Mouse (Mus musculus) layer of hippocampus, postnatal 14 days (tissue): ENCODE data around the gene Fam208b. TPM values are rescaled to one million over a fixed set of nuclear protein-coding genes. Genes with fewer than 3 reads are reported as not detected.

Experiments
- DNase-seq, 2 experiments: peaks; one replicate each; pipeline ENCODE4 v3.0.0; 2021 to 2022; ENCODE audit warnings: low spot score in 2 of 2, mixed read lengths in 1 of 2
- long read RNA-seq, 2 experiments: library from polyadenylated mRNA; stranded (forward); transcript quantifications; one replicate each; pipeline ENCODE4 v2.0.0; 2021
- total RNA-seq, 2 experiments: library from RNA; stranded (reverse); gene quantifications; 2 replicates each; pipeline ENCODE4 v1.2.3; 2021

Fam208b gene
- 10 to 100 TPM; 24.7 to 25.0 TPM for total RNA-seq
- long read RNA-seq, experiment 1, partial matches to known transcripts: 2 of 5 reads
- long read RNA-seq, experiment 1, other reads (novel, unspliced or antisense): 3 of 5 reads
- long read RNA-seq, experiment 2: 0 reads

DNA sequence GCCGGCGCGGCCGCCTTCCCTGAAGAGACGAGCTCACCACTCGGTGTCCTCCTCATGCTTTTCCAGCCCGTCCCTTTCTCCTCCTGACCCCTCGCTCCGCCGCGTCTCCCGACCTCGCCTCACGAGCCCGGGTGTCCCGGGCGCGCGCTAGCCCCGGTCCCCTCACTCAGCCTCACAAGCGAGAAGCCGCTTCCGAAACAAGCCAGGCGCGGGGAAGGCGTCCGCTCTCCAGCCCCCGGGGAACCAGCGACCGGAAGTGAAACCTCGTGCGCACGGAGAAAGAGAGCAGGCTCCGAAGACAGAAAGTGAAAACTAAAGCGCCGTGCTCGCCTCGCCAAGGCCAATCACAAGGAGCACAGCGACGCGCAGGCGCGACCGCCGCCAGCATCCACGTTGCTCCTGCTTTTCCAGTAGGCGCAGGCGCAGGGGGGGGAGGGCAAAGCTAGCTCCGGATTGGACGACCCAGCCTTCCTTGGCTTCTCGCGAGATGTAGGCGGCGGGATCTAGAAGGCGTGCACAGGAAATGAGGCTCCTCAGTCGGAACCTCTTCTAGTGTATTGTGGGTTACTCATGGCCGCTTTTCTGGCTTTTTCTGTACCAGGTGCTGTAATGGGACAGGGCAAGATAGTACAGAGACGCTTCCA lies at the start of gene Fam208b:
Fam208b (minus strand) TSS at position 314 of the 644 bp plus-strand sequence.
- peak; percentile 94 to 99 for DNase-seq

DNA sequence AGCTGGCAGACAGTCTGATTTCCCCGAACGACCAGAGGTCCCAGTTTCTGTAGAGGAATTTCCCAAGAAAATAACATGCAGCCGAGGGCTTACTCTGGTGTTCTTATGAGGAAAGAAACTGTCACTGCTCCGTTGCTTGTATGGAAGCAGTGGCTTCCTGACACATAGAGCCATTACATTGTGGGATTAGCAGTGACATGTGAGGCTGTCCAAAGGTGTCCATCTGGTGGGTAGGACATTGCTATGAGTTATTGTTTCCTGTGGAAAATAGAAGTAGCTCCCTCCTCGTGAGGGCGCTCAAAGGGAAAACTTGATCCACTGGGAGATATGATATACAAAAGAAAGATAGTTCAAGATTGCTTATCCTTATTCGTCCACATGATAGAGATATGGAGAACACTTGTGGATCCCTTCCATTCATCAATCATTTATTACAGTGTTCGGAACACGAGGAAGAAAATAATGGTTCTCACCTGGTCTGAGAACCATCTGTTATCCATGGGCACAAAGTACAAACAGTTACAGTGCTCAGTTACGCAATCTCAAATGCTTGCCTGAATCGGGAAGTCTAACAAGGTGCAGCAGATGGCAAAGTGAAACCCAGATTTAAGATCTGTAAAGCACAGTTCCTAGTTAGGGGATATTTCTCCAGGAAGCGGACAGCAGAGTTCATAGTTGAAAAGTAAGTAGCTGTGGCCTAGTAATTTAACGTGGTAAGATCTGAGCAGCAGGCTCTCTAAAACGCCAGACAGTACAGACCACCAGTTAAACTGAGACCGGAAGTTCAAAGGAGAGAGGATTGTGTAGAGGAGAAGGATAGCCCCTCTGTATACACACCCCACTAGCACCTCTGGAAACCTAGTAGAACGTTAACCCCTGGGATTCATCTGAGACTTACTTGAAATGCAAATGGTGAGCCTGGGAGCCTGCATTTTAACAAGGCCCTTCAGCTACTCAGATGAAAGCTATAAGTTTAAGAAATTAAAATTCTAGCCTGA lies 48.6 kb upstream of the Fam208b start:
- DNase-seq: no peak

DNA sequence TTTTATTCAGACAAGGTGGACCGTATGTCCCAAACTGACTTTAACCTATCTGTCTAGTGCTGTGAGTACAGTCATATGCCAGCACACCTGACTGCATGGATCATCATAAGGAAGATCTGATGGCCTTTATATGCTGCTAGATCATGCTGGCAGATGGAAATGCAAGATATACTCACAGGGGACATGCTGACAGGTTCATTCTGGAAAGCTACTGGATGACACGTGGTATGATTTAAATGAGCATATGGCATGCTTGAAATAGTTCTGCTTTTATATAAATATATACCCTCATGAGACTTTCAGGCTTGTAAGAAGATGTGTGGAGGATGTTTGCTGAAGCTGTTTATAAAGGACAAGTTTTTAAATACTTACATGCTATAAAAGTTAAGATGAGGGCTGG lies 43.5 kb upstream of the Fam208b start:
- no peak for DNase-seq

DNA sequence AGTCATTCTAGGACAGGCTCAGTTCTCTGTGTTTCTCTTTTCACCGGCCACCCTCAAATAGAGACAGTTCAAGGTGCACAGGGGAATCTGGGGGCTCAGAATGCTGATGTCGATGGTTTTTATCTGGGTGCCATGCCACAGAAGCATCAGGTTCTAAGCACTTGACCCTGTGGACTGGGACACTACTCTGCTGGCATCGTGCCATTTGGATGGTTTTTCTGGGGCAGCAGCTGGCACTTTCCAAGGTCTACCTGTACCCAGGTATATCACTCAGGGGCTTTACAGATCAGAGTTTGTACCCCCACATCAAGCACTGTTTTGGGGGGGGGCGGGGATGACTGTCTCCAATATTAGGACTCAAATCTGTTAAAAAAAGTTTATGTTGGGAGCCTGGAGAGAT lies 39.7 kb upstream of the Fam208b start:
- DNase-seq: no peak

DNA sequence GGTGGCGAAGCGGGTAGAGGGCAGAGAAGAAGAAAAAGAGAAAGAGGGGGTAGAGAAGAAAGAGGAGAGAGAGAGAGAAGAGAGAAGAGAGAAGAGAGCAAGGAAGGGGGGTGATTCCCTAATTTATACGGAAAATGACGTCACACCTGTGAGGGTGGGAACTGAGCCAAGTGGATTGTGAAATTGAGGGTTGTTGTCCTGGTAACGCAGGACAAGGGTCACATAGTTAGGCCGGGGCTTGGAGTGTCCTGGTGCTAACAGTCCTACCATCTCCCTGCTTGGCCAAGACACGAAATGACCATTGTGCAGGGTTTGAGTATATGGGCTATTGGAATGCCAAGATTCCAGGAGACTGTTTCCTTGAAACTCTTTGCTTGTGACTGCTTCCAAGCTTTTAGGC lies 35.7 kb upstream of the Fam208b start:
- no peak for DNase-seq

DNA sequence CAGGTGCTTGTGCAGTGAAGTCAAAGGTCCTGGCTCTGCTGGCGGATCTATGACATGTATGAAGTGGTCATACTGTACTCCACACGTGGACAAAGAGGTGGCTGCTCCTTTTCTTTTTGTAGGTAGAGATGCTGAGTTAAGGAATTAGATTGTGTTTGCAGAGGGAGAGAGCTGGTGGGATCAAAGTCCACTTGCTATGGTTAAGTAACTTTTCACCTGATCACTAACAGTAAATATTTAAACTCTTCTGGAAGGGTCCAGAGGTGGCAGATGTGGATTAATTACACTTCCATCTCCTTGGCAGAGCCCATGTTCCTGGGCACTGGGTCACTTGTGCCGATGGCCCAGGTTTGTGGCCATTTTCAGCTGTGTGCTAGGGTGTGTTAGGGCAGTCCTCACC lies 35.0 kb upstream of the Fam208b start:
- no peak for DNase-seq

DNA sequence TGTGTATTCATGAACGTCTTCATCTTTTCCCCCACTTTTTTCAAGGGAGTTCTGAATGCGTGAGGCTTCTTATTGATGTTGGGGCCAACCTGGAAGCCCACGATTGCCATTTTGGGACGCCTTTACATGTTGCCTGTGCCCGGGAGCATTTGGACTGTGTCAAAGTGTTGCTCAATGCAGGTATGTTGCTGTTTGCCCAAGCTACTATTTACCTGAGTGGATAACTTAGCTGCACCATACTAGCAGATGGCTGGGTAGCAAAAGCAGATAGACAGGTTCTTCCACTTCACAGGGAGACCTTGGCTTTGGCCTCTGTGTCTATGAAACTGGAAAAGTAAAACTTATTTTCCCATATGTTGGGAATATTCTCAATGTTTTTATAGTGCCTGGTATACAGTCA lies 34.0 kb upstream of the Fam208b start:
- DNase-seq: no peak

DNA sequence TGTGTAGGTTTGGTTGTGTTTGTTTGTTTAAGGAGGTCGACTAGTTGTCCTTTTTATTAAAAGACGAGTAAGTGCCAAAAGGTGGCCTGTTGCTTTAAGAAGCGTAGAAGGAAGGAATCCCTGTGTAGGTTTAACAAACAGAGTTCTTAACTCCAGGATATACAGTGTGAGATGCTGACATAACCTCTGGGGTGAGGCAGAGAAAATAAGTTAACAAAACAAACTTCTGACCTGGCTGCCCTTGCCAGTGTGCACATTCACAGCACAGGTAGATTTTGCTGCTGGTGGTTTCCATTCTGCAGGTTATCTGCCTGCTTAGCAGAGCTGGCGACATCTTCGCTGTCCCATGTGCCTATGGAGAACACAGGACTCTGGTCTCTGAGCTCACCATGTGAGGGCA lies 31.6 kb upstream of the Fam208b start:
- no peak for DNase-seq

DNA sequence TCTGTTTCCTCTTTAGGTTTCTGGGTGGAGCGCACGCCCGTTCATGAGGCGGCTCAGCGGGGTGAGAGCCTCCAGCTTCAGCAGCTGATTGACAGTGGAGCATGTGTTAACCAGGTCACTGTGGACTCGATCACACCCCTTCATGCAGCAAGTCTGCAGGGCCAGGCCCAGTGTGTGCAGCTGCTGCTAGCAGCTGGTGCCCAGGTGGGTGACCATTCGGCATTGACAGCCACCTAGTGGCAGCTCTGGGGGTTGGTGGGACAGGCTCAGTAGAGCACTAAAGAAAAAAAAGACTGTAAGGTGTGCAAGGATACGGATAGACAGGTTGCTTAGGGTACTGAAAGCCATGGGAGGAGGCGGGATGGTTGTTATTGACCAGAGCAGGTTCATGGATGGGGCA lies 31.1 kb upstream of the Fam208b start:
- DNase-seq: no peak

DNA sequence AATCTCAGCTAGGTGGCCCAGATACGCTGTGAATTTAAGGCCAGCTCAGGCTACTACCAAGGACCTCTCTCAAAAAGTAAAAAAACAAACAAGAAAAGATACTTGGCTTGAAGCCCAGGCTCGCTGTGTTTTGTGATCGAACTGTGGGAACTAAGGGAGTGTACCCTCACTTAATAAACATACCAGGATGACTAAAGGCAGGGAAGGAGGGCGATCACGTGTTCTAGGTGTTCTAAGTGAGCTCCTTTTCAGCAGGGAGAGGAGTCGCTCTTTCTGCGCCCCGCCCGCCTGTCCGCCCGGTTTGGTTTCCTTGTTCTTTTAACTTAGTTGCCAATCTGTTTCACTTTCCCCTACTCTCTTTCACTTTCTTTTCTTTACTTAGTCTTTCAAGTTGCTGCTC lies 25.9 kb upstream of the Fam208b start:
- DNase-seq: no peak

DNA sequence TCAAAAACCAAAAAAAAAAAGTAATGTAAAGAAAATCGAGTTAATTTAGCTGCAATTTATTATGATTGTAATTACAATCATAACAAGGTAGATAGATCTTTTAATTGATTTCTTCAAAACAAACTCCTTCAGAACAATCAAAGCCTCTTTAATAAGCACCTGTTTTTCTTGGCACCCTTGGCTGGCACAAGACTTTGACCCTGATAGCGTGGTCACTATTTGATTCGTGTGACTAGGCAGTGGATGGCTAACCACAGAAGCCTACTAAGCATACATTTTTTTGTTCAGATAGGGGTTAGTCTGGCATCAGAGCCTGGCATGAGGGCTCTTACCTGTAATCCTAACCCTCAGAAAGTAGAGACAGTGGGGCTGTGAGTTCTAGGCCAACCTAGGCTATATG lies 24.2 kb upstream of the Fam208b start:
- DNase-seq: no peak

DNA sequence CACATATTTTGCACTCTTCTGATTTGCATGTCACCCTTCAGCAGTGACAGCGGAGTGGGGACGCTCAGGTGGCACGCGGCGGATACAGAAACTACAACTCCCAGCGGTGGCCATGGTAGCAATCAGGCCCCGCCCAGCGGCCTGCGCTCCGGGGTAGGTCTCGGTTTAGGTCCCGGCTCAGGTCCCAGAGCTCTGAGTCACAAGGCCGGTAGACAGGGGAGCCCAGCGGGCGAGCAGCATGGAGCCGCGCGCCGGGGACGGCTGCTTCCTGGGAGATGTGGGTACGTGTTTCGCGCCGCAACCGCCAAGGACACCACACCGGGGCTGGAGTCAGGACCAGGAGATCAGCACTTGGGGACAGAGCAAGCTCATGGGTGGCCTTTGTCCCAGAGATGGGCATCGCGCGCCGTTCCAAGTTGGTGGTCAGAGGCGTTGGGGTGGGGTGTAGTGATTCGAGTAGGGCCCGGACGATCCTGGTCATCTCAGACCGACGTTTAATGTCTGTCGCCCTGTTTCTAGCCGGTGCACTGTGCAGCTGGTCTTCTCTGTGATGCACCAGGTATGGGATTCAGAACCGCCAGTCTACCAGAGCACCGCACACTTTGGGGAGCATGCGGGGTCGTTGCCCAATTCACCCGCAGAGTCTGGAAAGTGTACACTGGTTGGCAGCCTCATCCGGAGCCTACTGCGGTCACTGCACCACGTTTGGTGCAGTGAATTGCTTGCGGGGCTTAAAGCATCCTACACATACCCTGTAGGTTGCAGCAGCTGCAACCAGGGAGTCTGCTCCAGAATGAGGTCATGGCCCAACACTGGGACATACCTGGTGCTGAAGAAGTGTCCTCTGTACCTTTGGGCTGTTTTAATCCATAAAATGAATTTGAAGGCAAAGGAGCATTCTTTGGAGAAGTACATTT lies 23.2 kb upstream of the Fam208b start, which contains the start of gene Asb13:
Asb13 (plus strand) TSS at position 138 of the 917 bp plus-strand sequence.
- peak; percentile 78 to 83 for DNase-seq

DNA sequence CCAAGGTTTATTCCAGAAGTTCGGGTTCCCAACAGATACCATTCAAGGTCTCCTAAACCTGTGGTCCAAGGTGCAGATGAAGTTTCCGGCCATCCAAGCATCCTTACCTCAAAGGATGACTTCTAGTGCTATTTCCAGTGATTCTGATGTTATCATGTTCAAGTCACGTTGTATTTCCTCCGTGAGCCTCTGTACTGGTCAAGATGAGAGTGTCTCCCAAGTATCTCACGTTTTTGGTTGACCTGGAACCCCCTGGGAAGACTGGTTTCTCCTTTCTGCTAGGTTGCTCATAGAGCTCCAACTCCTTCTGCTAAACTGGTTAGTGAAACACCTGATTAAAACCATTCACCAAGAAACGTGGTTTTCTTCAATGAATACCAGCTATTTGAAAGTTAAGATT lies 22.2 kb upstream of the Fam208b start:
- DNase-seq: no peak

DNA sequence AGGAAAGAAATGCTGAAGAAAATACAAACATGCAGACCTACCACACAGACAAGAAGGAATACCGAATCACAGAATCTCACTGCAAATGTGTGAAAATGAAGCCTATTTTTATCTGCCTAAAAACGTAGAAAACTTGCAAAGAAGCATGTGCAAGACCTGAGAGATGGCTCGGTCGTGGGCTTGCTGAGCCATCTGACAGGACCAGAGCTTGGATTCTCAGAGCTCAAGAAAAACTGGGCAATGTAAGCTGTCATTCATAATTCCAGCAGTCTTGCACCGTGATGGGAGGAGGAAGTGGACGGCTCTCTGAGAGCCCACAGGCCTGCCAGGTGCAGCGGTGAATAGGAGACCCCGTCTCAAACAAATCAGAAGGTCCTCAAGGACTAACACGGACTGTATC lies 21.6 kb upstream of the Fam208b start:
- no peak for DNase-seq

DNA sequence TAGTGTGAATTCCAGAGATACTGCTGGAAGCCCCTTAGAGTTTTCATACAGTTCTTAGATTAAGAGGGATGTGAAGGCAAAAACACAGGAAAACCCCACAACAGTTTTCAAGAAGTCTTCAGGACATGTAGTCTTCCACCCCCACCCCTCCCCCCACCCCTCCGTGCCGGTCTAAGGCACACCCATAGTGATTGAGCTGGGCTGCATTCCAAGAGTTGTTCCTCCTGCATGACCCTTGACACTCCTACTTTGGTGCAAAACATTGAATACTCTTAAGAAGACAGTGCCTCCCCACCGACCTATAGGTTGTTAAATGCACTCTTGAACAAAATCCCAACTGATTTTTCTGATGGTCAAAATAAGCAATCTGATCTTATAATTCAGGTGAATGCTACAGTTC lies 17.2 kb upstream of the Fam208b start:
- DNase-seq: no peak

DNA sequence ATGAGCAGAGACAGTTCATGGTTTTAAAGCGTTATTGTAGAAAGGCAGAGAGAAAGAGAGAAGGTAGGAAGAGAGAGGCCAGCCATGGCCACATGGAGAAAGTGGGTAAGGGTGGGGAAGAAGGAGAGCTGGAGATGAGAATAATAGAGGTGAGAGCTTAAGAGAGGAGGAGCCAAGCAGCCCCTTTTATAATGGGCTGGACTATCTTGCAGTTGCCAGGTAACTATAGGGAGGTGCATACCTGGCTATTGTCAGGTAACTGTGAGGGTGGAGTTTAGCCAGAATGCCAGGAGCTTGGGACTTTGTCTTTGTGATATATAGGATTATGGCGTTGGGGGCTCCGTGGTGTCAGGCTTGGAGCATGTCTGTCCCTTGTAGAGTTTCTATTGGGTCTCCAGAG lies 16.2 kb upstream of the Fam208b start:
- DNase-seq: no peak

DNA sequence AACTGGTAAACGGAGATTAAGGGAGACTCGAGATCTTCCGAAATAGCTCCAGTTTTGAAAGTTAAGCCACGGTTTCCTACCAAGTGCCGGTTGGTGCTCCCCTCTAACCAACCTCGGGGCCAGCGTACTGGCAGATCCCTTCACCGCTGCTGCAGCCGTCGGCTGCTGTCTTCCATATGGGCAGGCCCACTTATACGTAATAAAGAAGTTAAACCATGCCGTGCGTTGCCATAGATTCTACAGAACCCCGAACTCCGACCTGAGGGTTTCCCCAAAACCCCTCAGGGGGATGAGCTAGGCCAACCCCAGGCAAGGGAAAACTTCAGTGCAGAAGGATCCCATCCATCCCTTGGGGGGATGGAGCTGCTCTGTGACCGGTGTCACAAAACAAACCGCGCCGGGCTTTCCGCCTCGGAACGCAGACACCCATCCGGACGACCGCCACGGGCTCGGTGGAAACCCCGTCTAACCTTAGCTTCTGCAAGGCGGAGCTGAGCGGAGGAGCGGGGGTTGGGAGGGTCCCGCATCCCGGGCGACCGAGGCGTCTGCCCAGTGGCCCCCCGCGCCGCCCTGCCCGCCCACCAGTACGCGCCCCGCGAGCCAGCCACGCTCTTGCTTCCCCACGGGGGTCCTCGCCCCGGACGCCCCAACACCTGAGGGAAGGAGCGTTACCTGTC lies 652 bp downstream of the Fam208b start:
- DNase-seq: peak; percentile 24 to 32

DNA sequence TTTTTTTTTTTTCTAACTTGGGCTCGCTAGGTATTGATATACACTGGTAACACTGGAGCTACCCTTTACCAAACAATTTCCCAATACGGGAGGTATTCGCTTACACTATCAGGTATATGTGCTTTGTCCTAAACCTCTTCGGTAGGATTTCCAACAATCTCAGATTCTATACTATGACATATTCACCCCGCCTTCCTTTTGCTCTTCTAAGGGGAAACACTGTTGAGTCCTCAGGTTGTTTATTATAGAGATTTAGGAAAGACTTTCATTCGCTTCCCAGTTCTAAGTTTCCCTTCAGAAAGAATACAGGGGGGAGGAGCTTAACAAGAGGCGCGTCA lies 1.2 kb downstream of the Fam208b start:
- DNase-seq: no peak

DNA sequence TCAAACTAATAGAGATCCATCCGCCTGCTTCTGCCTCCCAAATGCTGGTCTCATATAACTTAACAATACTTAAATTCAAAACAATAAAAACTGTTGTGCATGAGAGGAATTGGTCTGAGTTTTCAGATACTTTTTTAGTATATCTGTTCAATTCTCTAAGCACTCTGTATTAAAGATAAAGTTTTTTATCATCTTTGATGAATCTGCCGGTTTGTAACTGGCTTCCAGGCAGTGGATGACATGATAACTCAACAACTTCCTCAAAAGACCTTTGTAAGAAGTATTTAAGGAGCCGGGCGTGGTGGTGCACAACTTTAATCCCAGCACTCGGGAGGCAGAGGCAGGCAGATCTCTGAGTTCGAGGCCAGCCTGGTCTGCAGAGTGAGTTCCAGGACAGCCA lies 14.7 kb downstream of the Fam208b start:
- no peak for DNase-seq

DNA sequence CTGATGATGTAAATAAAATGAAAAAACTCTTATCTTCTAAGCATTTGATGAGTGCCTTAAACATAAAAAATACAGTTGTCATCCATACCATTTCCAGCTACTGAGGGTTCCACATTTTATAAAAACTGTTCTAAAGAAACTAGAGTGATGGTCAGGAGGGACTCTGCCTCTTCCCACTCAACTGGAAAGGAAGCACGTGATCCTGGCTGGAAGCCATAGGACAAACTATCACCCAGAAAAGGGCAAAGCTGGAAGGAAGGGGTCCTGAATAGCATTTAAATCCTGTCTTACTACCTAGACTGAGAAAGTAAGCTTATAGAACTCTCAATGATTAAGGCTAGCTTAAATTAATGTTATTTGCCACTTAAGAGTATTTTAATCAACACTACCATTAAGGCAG lies 16.6 kb downstream of the Fam208b start:
- DNase-seq: no peak

DNA sequence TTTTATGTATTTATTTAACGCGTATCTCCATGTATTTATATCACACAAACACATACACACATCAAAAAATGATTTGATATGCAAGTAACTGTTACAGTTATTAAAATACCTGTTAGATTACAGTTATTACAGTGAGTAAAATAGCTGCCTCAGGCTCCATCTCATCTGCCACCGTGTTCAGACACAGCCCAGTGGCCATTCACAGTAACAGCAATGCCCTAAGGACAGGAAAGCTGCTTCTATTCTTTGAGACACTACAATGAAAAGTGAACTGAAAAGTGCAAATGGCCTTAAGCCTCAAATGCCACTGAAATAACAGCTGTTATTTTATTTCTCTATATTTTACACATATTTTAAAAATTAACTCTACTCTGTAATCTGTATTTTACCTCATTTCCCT lies 20.1 kb downstream of the Fam208b start:
- no peak for DNase-seq
